Mouse (Mus musculus): ENCODE measurements at regions not wholly inside any gene's neighbourhood (a gene's known extent, or its start where the extent isn't known, plus 50 kb on each side); places are given as distances from the start of the nearest gene placed in this dataset.

DNA sequence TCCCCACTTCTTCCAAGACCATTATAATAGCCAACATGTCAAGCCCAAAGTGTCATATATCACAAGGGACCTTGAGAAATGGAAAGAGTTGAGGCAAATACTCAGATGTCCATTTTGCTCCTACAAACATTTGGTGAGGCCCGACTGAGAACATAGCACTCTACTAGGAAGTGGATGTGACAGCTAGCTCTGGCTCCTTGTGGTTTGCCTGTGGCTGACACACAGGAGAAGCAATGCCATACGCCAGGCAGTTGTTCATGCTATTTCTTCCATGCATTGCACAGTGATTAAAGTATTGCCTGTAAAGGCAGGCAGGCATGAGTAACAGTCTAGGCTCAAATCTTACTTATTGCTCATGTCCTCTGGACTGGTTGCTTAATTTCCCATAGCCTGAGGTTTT lies 281.3 kb downstream of the Kctd12 start:
- Histone ChIP-seq H3K4me2 (no peak overlapping the region), H3K4me3 (no peak overlapping the region), H3K9me3 (no peaks in the 10 kb centered on the region), H3K9ac (no peak overlapping the region), H3K36me3 (no peaks in the 10 kb centered on the region), H3K4me1 (no peaks in the 10 kb centered on the region), H3K27me3 (replicated peaks) (no peaks in the 10 kb centered on the region), H3K27ac (replicated peaks) (no peak overlapping the region)
- 71% methylated on average over 2 of the region's 2 CpGs for WGBS
- ATAC-seq (ENCODE audit: extremely low read depth, insufficient number of reproducible peaks, low FRiP score, low TSS enrichment): no peak

DNA sequence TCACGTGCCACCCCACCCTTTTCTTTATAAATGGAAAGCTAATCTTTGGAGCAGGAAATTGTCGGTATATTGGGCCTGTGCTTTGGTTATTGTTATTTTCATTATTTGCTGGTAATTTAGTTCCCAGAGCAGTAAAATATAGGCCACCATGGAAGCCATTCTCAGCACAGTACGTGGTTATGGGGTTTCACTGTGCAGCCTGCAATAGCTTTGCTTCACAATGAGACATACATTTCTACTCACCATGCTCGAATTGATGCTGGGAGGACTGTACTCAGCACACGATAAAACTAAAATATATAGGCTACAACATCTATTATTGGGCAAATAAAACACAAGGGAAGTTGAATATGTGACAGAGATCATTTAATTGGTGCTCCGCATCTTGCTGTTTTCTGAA lies 282.0 kb downstream of the Kctd12 start:
- H3K9ac ChIP-seq: no peak overlapping the region
- H3K4me3 ChIP-seq: no peak overlapping the region
- 69% methylated on average over 6 of the region's 6 CpGs for WGBS
- ATAC-seq (ENCODE audit: extremely low read depth, insufficient number of reproducible peaks, low FRiP score, low TSS enrichment): no peak
- H3K27me3 ChIP-seq (replicated peaks): no peaks in the 10 kb centered on the region
- H3K4me2 ChIP-seq: no peak overlapping the region
- no peak overlapping the region for H3K27ac ChIP-seq (replicated peaks)
- H3K36me3 ChIP-seq: no peaks in the 10 kb centered on the region
- H3K4me1 ChIP-seq: no peaks in the 10 kb centered on the region
- H3K9me3 ChIP-seq: no peaks in the 10 kb centered on the region

GRCm38 (mm10) chr14:102699015-102699414 lies 283.4 kb downstream of the Kctd12 start:
- WGBS: 69% methylated on average over 3 of the region's 3 CpGs
- no peaks in the 10 kb centered on the region for H3K9me3 ChIP-seq
- no peak overlapping the region for H3K27ac ChIP-seq (replicated peaks)
- no peaks in the 10 kb centered on the region for H3K36me3 ChIP-seq
- no peaks in the 10 kb centered on the region for H3K4me1 ChIP-seq
- no peak overlapping the region for H3K9ac ChIP-seq
- no peak for ATAC-seq (ENCODE audit: extremely low read depth, insufficient number of reproducible peaks, low FRiP score, low TSS enrichment)
- H3K4me3 ChIP-seq: no peak overlapping the region
- no peaks in the 10 kb centered on the region for H3K27me3 ChIP-seq (replicated peaks)
- H3K4me2 ChIP-seq: no peak overlapping the region

- H3K9me3 ChIP-seq: peaks cover 5% of the 10 kb centered on the region; the same call in 1 of the 2 replicates
- WGBS: 47% methylated on average over 1 of the region's 1 CpGs
- H3K27me3 ChIP-seq (replicated peaks): no peaks in the 10 kb centered on the region
- H3K9ac ChIP-seq: no peak overlapping the region
- H3K27ac ChIP-seq (replicated peaks): no peak overlapping the region
- H3K4me2 ChIP-seq: no peak overlapping the region
- no peak overlapping the region for H3K4me3 ChIP-seq
- no peaks in the 10 kb centered on the region for H3K36me3 ChIP-seq
- no peaks in the 10 kb centered on the region for H3K4me1 ChIP-seq
- ATAC-seq (ENCODE audit: extremely low read depth, insufficient number of reproducible peaks, low FRiP score, low TSS enrichment): no peak
These were observed 295.6 kb downstream of the Kctd12 start for GRCm38 (mm10) chr14:102686791-102687190.

DNA sequence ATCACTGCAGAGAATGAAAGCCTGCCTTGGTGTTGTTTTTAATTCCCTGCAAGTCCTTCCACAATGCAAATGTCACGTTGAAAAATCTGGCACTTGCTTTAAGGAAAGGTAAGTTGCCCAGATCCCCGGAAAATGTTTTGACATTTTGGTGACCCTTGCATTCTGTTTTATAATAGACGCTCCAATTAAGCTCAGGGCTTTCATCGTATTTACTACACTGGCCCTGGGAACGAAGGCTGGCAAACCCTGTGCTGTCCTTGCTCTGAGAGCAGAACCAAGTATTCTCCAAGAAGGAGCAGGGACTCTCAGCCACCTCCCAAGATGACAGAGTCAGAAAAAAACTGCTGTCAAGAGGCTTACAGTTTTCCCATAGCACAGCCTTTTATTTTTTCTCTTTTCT lies 305.9 kb downstream of the Kctd12 start:
- no peak overlapping the region for H3K4me3 ChIP-seq
- ATAC-seq (ENCODE audit: extremely low read depth, insufficient number of reproducible peaks, low FRiP score, low TSS enrichment): no peak
- 71% methylated on average over 5 of the region's 5 CpGs for WGBS

DNA sequence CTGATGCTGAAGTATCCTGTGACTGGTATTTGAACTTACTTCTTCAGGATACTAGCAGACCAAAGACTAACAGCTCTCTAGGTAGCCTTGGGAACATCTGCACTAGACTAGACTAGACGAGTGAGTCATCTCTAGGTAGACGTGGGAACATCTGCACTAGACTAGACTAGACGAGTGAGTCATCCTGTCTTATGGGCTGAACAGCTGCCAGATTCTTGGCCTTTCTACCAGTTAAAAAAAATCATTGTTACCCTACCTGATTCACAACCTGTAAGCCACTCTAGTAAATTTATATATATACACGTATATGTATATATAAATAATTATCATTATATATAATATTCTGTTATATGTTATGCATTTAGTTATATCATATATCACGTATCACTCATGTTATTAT lies 307.8 kb downstream of the Kctd12 start:
- H3K36me3 ChIP-seq: no peaks in the 10 kb centered on the region
- H3K27me3 ChIP-seq (replicated peaks): no peaks in the 10 kb centered on the region
- no peaks in the 10 kb centered on the region for H3K4me1 ChIP-seq
- H3K9me3 ChIP-seq: no peaks in the 10 kb centered on the region
- no peak overlapping the region for H3K4me3 ChIP-seq
- H3K27ac ChIP-seq (replicated peaks): no peak overlapping the region
- no peak for ATAC-seq (ENCODE audit: extremely low read depth, insufficient number of reproducible peaks, low FRiP score, low TSS enrichment)
- H3K9ac ChIP-seq: no peak overlapping the region
- H3K4me2 ChIP-seq: no peak overlapping the region
- 75% methylated on average over 5 of the region's 5 CpGs for WGBS

More for the DNA sequence above, 305.9 kb downstream of the Kctd12 start:
- H3K27ac ChIP-seq (replicated peaks): no peak overlapping the region
- H3K9me3 ChIP-seq: no peaks in the 10 kb centered on the region
- no peak overlapping the region for H3K4me2 ChIP-seq
- no peaks in the 10 kb centered on the region for H3K4me1 ChIP-seq
- no peaks in the 10 kb centered on the region for H3K27me3 ChIP-seq (replicated peaks)
- H3K36me3 ChIP-seq: no peaks in the 10 kb centered on the region
- H3K9ac ChIP-seq: no peak overlapping the region

- H3K9ac ChIP-seq: no peak overlapping the region
- H3K27ac ChIP-seq (replicated peaks): no peak overlapping the region
- no peak for ATAC-seq (ENCODE audit: extremely low read depth, insufficient number of reproducible peaks, low FRiP score, low TSS enrichment)
- 81% methylated on average over 5 of the region's 5 CpGs for WGBS
- H3K4me3 ChIP-seq: no peak overlapping the region
- no peak overlapping the region for H3K4me2 ChIP-seq
- H3K27me3 ChIP-seq (replicated peaks): no peaks in the 10 kb centered on the region
- no peaks in the 10 kb centered on the region for H3K36me3 ChIP-seq
- H3K4me1 ChIP-seq: no peaks in the 10 kb centered on the region
- no peaks in the 10 kb centered on the region for H3K9me3 ChIP-seq
These were observed 308.7 kb downstream of the Kctd12 start for GRCm38 (mm10) chr14:102673724-102674123.

- no peak overlapping the region for H3K9ac ChIP-seq
- WGBS: 38% methylated on average over 2 of the region's 2 CpGs
- H3K36me3 ChIP-seq: no peaks in the 10 kb centered on the region
- no peak for ATAC-seq (ENCODE audit: extremely low read depth, insufficient number of reproducible peaks, low FRiP score, low TSS enrichment)
- no peaks in the 10 kb centered on the region for H3K4me1 ChIP-seq
- H3K27ac ChIP-seq (replicated peaks): no peak overlapping the region
- no peaks in the 10 kb centered on the region for H3K27me3 ChIP-seq (replicated peaks)
- no peak overlapping the region for H3K4me2 ChIP-seq
- no peak overlapping the region for H3K4me3 ChIP-seq
- H3K9me3 ChIP-seq: no peaks in the 10 kb centered on the region
These were observed 319.2 kb downstream of the Kctd12 start for GRCm38 (mm10) chr14:102663240-102663639.

- Histone ChIP-seq H3K4me1 (no peaks in the 10 kb centered on the region), H3K36me3 (no peaks in the 10 kb centered on the region), H3K27me3 (replicated peaks) (no peaks in the 10 kb centered on the region), H3K9me3 (no peaks in the 10 kb centered on the region), H3K9ac (no peak overlapping the region), H3K4me3 (no peak overlapping the region), H3K4me2 (no peak overlapping the region), H3K27ac (replicated peaks) (no peak overlapping the region)
- whole genome bisulfite sequencing: 70% methylated on average over 11 of the region's 11 CpGs
- ATAC-seq (ENCODE audit: extremely low read depth, insufficient number of reproducible peaks, low FRiP score, low TSS enrichment): no peak
These were observed 322.1 kb downstream of the Kctd12 start for GRCm38 (mm10) chr14:102660351-102660750.

GRCm38 (mm10) chr14:102656235-102656634 lies 326.2 kb downstream of the Kctd12 start:
- Histone ChIP-seq H3K36me3 (no peaks in the 10 kb centered on the region), H3K27ac (replicated peaks) (no peak overlapping the region), H3K9ac (no peak overlapping the region), H3K9me3 (no peaks in the 10 kb centered on the region), H3K4me1 (no peaks in the 10 kb centered on the region), H3K27me3 (replicated peaks) (no peaks in the 10 kb centered on the region), H3K4me3 (no peak overlapping the region), H3K4me2 (no peak overlapping the region)
- ATAC-seq (ENCODE audit: extremely low read depth, insufficient number of reproducible peaks, low FRiP score, low TSS enrichment): no peak
- 62% methylated on average over 1 of the region's 1 CpGs for WGBS

DNA sequence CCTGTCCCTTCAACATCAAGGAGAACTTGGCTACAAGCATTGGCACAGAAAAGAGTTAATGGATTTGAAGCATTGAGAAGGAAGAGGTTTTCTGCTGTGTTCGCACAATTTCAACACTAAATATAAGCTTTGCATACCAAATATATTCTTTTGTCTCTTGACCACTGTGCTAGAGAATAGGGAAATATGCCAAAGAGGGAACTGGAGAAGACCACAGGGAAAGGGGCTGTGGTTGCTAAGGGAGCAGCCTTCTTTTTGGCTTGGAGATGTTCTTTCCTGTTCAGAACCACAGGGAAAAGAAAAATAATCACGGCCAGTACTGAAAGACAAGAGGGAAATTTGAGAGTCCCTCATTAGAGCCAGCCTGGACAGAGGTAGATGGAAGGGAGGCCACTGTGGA lies 352.8 kb downstream of the Kctd12 start:
- Histone ChIP-seq H3K9me3 (no peaks in the 10 kb centered on the region), H3K36me3 (no peaks in the 10 kb centered on the region), H3K9ac (no peak overlapping the region), H3K4me3 (no peak overlapping the region), H3K4me1 (no peaks in the 10 kb centered on the region), H3K27ac (replicated peaks) (no peak overlapping the region), H3K27me3 (replicated peaks) (no peaks in the 10 kb centered on the region), H3K4me2 (no peak overlapping the region)
- 70% methylated on average over 2 of the region's 2 CpGs for WGBS
- no peak for ATAC-seq (ENCODE audit: extremely low read depth, insufficient number of reproducible peaks, low FRiP score, low TSS enrichment)

- ATAC-seq (ENCODE audit: extremely low read depth, insufficient number of reproducible peaks, low FRiP score, low TSS enrichment): no peak
- no peaks in the 10 kb centered on the region for H3K36me3 ChIP-seq
- no peaks in the 10 kb centered on the region for H3K9me3 ChIP-seq
- no peak overlapping the region for H3K4me3 ChIP-seq
- H3K4me1 ChIP-seq: no peaks in the 10 kb centered on the region
- H3K27ac ChIP-seq (replicated peaks): no peak overlapping the region
- no peaks in the 10 kb centered on the region for H3K27me3 ChIP-seq (replicated peaks)
- no peak overlapping the region for H3K9ac ChIP-seq
- no peak overlapping the region for H3K4me2 ChIP-seq
These were observed 360.9 kb downstream of the Kctd12 start for GRCm38 (mm10) chr14:102621546-102621945.

GRCm38 (mm10) chr14:102619056-102619455 lies 363.4 kb downstream of the Kctd12 start:
- WGBS: 64% methylated on average over 4 of the region's 4 CpGs
- ATAC-seq (ENCODE audit: extremely low read depth, insufficient number of reproducible peaks, low FRiP score, low TSS enrichment): no peak
- H3K4me3 ChIP-seq: no peak overlapping the region

More at GRCm38 (mm10) chr14:102619056-102619455, 363.4 kb downstream of the Kctd12 start:
- Histone ChIP-seq H3K9me3 (no peaks in the 10 kb centered on the region), H3K4me2 (no peak overlapping the region), H3K27me3 (replicated peaks) (no peaks in the 10 kb centered on the region), H3K27ac (replicated peaks) (no peak overlapping the region), H3K9ac (no peak overlapping the region), H3K36me3 (no peaks in the 10 kb centered on the region), H3K4me1 (no peaks in the 10 kb centered on the region)

All from heart, embryonic 13.5 days (tissue).